Mouse (Mus musculus): ENCODE measurements around the gene Krt90. TPM values are rescaled to one million over a fixed set of nuclear protein-coding genes. Genes with fewer than 3 reads are reported as not detected.

Gene Krt90
- polyA plus RNA-seq, 1 experiment from 2014 or later, result 0.18 TPM

GRCm38 (mm10) chr15:101550567-101550966 lies 12.2 kb downstream of the Krt90 start, which contains the start of gene Krt82:
Gene Krt82 (minus strand): TSS chr15:101550667.
- no peak for DNase-seq (ENCODE audit: low spot score)
- 82% methylated on average over 7 of the region's 7 CpGs for WGBS
- TF ChIP-seq CTCF (IDR thresholded peaks at IDR 0.05; ENCODE audit: low read depth) (no peak), EP300 (optimal IDR thresholded peaks at IDR 0.05) (no peak)

GRCm38 (mm10) chr15:101544478-101544877 lies 18.3 kb downstream of the Krt90 start:
- WGBS, result 59% methylated on average over 3 of the region's 3 CpGs
- no peaks in the 10 kb centered on the region for H3K4me1 ChIP-seq (replicated peaks; ENCODE audit: control insufficient read depth, insufficient read depth)
- ATAC-seq (ENCODE audit: low FRiP score, low TSS enrichment), result no peak

More at GRCm38 (mm10) chr15:101550567-101550966, 12.2 kb downstream of the Krt90 start, which contains the start of gene Krt82:
- Histone ChIP-seq H3K27me3 (ENCODE audit: control insufficient read depth, insufficient read depth, low read length) (no peaks in the 10 kb centered on the region), H3K4me1 (replicated peaks; ENCODE audit: control insufficient read depth, insufficient read depth) (0 out of 2 replicates have a peak, but pooled peaks cover 5% of the 10 kb centered on the region), H3K4me3 (ENCODE audit: low read depth, low read length) (no peak within 1 kb of the TSS), H3K4me2 (replicated peaks; ENCODE audit: low read depth) (no peak within 1 kb of the TSS), H3K36me3 (ENCODE audit: control insufficient read depth, insufficient read depth, low read length) (no peaks in the 10 kb centered on the region), H3K9ac (ENCODE audit: low read length) (no peak within 1 kb of the TSS), H3K27ac (replicated peaks) (no peak within 1 kb of the TSS), H3K9me3 (ENCODE audit: control insufficient read depth, low read length) (no peaks in the 10 kb centered on the region)
- no peak for ATAC-seq (ENCODE audit: low FRiP score, low TSS enrichment)

GRCm38 (mm10) chr15:101542543-101542942 lies 20.2 kb downstream of the Krt90 start:
- Histone ChIP-seq H3K36me3 (ENCODE audit: control insufficient read depth, insufficient read depth, low read length) (no peaks in the 10 kb centered on the region), H3K4me1 (replicated peaks; ENCODE audit: control insufficient read depth, insufficient read depth) (no peaks in the 10 kb centered on the region), H3K4me2 (replicated peaks; ENCODE audit: low read depth) (no peak overlapping the region), H3K9me3 (ENCODE audit: control insufficient read depth, low read length) (no peaks in the 10 kb centered on the region), H3K9ac (ENCODE audit: low read length) (no peak overlapping the region), H3K27ac (replicated peaks) (no peak overlapping the region), H3K27me3 (ENCODE audit: control insufficient read depth, insufficient read depth, low read length) (no peaks in the 10 kb centered on the region), H3K4me3 (ENCODE audit: low read depth, low read length) (no peak overlapping the region)
- 60% methylated on average over 9 of the region's 9 CpGs for WGBS
- TF ChIP-seq EP300 (optimal IDR thresholded peaks at IDR 0.05) (no peak), CTCF (IDR thresholded peaks at IDR 0.05; ENCODE audit: low read depth) (peak; percentile 49; the same call in 1 of the 2 replicates)
- ATAC-seq (ENCODE audit: low FRiP score, low TSS enrichment) (no peak), DNase-seq (ENCODE audit: low spot score) (peak; percentile 27)

More at GRCm38 (mm10) chr15:101544478-101544877, 18.3 kb downstream of the Krt90 start:
- H3K9ac ChIP-seq (ENCODE audit: low read length), result no peak overlapping the region
- DNase-seq (ENCODE audit: low spot score), result no peak
- no peak overlapping the region for H3K4me3 ChIP-seq (ENCODE audit: low read depth, low read length)
- no peaks in the 10 kb centered on the region for H3K27me3 ChIP-seq (ENCODE audit: control insufficient read depth, insufficient read depth, low read length)
- no peaks in the 10 kb centered on the region for H3K9me3 ChIP-seq (ENCODE audit: control insufficient read depth, low read length)
- no peak overlapping the region for H3K27ac ChIP-seq (replicated peaks)
- H3K36me3 ChIP-seq (ENCODE audit: control insufficient read depth, insufficient read depth, low read length), result no peaks in the 10 kb centered on the region
- no peak overlapping the region for H3K4me2 ChIP-seq (replicated peaks; ENCODE audit: low read depth)
- TF ChIP-seq CTCF (IDR thresholded peaks at IDR 0.05; ENCODE audit: low read depth), result no peak
- TF ChIP-seq EP300 (optimal IDR thresholded peaks at IDR 0.05), result no peak

- no peaks in the 10 kb centered on the region for H3K4me1 ChIP-seq (replicated peaks; ENCODE audit: control insufficient read depth, insufficient read depth)
- no peak for TF ChIP-seq CTCF (IDR thresholded peaks at IDR 0.05; ENCODE audit: low read depth)
- no peak for TF ChIP-seq EP300 (optimal IDR thresholded peaks at IDR 0.05)
- H3K4me2 ChIP-seq (replicated peaks; ENCODE audit: low read depth), result no peak overlapping the region
- H3K9ac ChIP-seq (ENCODE audit: low read length), result no peak overlapping the region
- H3K4me3 ChIP-seq (ENCODE audit: low read depth, low read length), result no peak overlapping the region
- no peaks in the 10 kb centered on the region for H3K36me3 ChIP-seq (ENCODE audit: control insufficient read depth, insufficient read depth, low read length)
- WGBS, result 30% methylated on average over 4 of the region's 4 CpGs
- no peak overlapping the region for H3K27ac ChIP-seq (replicated peaks)
- ATAC-seq (ENCODE audit: low FRiP score, low TSS enrichment) (no peak), DNase-seq (ENCODE audit: low spot score) (no peak)
- H3K9me3 ChIP-seq (ENCODE audit: control insufficient read depth, low read length), result no peaks in the 10 kb centered on the region
- no peaks in the 10 kb centered on the region for H3K27me3 ChIP-seq (ENCODE audit: control insufficient read depth, insufficient read depth, low read length)
Measured at GRCm38 (mm10) chr15:101538580-101538900, 24.2 kb downstream of the Krt90 start.

GRCm38 (mm10) chr15:101537864-101538579 lies 24.7 kb downstream of the Krt90 start:
- Histone ChIP-seq H3K4me3 (ENCODE audit: low read depth, low read length) (no peak overlapping the region), H3K27me3 (ENCODE audit: control insufficient read depth, insufficient read depth, low read length) (no peaks in the 10 kb centered on the region), H3K4me1 (replicated peaks; ENCODE audit: control insufficient read depth, insufficient read depth) (no peaks in the 10 kb centered on the region), H3K27ac (replicated peaks) (no peak overlapping the region), H3K36me3 (ENCODE audit: control insufficient read depth, insufficient read depth, low read length) (no peaks in the 10 kb centered on the region), H3K9me3 (ENCODE audit: control insufficient read depth, low read length) (no peaks in the 10 kb centered on the region), H3K9ac (ENCODE audit: low read length) (no peak overlapping the region), H3K4me2 (replicated peaks; ENCODE audit: low read depth) (no peak overlapping the region)
- no peak for ATAC-seq (ENCODE audit: low FRiP score, low TSS enrichment)
- TF ChIP-seq CTCF (IDR thresholded peaks at IDR 0.05; ENCODE audit: low read depth) (peak; percentile 65), EP300 (optimal IDR thresholded peaks at IDR 0.05) (no peak)
- DNase-seq (ENCODE audit: low spot score), result no peak
- 24% methylated on average over 7 of the region's 7 CpGs for WGBS

Measured in stomach, postnatal 0 days (tissue).